Mouse (Mus musculus): ENCODE data around the gene Abr.
A peak's percentile ranks its signal among the peaks of the same experiment; 100 is the strongest.

Gene Abr

DNA sequence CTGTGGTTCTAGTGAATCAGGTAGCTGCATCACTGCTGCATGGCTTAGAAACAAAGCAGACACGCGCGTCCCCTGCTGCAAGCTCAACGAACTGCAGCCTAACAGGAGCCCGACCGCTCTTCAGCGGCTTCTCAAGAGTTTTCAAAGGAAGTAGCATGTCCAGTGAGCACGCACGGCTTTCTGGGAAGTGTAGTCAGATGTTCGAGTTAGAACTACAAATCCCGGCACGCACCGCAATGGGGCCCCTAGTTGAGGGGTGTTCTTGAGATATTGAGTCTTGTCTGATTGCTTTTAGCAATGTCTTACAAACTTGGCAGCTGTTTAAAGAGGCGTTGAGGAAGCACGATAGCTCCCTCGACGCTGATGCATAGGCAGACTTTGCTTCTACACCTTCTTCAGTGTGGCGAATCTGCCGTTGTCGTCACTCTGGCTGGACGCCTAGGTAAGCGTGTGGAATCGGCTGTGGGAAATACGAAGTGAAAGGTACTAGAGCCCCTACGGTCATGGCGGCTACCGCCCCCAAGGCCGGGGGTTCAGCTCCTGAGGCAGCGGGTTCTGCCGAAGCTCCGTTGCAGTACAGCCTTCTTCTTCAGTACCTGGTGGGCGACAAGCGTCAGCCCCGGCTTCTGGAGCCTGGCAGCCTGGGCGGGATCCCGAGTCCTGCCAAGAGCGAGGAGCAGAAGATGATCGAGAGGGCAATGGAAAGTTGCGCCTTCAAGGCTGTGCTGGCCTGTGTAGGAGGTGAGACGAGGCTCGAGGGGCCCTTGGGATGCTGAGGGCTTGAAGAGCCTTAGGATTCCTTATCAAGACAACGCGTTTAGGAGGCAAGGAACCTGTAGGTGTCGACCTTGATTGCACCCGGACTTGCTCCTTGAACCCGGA lies 215.2 kb downstream of the Abr start, which contains the start of gene Timm22:
Gene Timm22 (plus strand): TSS at position 251 of the 882 bp plus-strand sequence.
- peak; percentile 97 for DNase-seq (ENCODE audit: low spot score)

DNA sequence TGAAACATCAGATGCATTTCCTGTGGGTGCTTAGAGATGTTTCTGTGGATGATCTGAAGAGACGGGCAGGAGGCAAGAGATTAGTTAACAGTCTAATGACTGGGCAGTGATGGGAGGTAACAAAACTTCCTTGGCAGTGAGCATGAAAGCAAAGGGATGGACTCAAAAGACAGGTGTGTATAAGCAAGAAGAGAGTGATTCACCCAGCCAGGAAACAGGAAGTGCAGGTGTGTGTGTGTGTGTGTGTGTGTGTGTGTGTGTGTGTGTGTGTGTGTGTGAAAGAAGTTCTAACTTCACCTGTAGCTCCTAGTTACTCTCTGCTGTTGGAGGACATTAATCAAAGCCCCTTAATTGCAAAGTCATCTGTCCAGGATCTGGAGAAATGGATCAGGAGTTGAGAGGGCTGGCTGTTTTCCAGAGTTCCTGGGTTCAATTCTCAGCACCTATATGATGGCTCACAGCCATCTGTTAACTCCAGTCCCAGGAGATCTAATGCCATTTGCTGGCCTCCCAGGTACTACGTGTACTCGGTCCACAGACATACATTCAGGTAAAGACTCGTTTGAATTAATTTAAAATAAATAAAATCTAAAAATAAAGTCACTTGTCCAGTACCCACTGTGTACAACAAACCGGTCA lies 216.4 kb downstream of the Abr start:
- no peak for DNase-seq (ENCODE audit: low spot score)

- no peak for DNase-seq (ENCODE audit: low spot score)
Measured at GRCm38 (mm10) chr11:76405113-76405512, 217.0 kb downstream of the Abr start.

DNA sequence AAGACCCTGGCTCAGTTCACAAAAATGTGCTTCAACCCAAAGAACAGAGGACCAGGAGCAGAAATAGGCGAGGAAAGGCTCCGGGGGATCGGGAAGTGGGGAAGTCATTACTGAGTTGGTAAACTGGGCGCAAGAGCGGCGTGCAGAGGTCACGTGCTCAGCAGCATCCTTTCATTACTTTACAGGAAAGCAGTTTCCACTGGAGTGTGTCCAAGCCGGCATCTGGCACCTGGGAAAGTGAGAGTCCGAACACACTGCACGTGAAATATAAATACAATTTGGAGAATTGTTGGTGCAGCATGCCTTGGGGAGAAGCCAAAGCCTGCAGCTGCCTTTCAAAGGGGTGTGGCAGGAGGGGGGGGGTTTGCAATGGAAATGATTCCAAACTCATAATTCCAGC lies 220.7 kb downstream of the Abr start:
- no peak for DNase-seq (ENCODE audit: low spot score)

GRCm38 (mm10) chr11:76399587-76400330 lies 222.4 kb downstream of the Abr start:
- no peak for DNase-seq (ENCODE audit: low spot score)

DNA sequence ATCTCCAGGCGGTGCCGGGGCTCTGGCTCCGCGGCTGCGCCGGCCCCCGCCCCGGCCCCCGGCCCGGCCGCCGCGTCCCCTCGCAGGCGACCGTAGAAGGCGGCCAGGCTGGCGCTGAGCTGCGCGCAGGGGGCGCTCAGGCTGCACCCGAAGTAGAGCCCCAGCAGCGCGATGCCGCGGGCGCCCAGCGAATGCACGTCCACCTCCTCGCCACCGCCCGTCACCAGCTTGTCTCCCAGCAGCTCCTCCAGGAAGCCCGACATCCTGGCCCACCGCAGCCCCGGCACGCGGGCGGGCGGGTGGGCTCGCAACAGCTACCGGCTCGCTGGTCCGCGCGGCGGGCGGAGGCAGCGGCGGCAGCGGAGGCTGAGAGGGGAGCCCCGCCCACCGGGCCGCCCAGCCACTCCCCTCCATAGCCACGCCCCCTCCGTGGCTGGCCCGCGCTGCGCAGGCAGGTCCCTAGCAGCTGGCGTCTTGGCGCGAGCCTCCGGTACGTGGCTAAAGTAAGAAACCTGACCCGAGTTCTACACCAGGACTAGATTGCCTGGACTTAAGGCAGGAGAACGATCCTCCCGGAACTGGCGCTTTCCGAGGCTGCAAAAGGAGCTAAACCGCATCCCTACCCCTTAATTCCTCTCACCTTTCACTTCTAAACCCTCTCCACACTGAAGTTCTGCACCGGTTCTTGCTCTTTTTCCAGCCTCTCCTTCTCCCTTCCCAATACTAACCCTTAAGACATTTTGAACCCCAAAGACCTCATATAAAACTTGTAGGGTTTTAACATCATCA lies 223.1 kb downstream of the Abr start, which contains the start of gene Nxn:
Gene Nxn (minus strand): TSS at position 343 of the 789 bp plus-strand sequence.
- DNase-seq (ENCODE audit: low spot score), result peak; percentile 91

GRCm38 (mm10) chr11:76398312-76398797 lies 223.8 kb downstream of the Abr start:
- DNase-seq (ENCODE audit: low spot score), result no peak

- DNase-seq (ENCODE audit: low spot score), result peak; percentile 51
Measured at GRCm38 (mm10) chr11:76397650-76398311, 224.3 kb downstream of the Abr start.

DNA sequence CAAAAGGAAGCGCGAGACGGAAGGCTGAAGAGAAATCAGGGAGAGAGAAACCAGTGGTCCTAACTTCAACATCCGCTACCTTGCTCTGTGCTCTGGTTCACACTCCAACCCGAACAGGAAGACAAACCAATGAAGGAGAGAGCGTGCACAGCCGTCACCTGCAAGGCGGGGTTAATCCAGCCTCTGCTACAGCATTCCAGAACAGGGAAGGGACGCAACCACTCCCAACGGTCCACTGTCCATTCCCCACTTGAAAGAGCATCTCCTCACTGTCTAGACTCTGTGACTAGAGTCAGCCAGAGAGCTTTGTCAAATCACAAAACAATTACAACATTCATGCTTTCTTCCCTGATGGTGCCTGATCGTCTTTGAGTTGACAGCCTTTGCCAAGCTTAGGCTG lies 229.1 kb downstream of the Abr start:
- DNase-seq (ENCODE audit: low spot score), result no peak

- DNase-seq (ENCODE audit: low spot score), result no peak
Measured at GRCm38 (mm10) chr11:76392532-76392931, 229.6 kb downstream of the Abr start.

DNA sequence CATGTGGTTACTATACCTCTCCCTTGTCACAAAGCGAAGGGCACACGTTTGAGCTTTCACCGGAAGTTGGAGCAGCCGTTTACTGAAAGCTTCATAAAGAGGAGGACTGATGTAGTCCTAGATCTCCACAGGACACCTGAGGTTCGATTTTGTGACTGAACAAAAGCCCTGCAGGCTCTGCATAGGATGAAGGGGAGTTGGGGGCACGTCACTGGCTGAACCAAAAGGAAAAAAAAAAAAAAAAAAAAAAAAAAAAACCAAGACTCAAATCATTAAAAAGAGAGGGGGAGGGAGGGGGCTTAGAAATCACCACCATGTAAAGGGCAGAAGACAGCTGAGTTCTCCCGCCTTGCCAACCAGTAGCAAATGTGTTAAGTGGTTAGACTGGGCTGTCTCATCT lies 233.4 kb downstream of the Abr start:
- no peak for DNase-seq (ENCODE audit: low spot score)

GRCm38 (mm10) chr11:76387097-76387496 lies 235.0 kb downstream of the Abr start:
- no peak for DNase-seq (ENCODE audit: low spot score)

DNA sequence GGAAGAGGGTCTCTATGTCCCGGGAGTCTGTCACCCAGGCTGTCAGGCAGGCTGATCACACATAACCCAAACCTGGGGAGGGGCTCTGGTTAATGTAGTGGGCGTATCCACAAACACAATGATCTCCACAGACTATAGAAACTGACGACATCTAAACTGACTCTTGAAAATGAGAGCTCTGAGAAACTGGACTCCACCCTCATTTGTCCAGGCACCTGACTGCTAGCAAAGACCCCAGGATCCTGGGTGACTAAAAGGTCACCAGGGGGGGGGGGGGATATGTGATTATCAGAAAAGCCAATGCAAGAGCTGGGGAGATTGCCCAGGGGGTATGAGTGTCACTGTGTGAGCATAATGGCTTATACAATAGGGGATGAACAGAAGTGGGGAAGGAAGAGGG lies 236.4 kb downstream of the Abr start:
- DNase-seq (ENCODE audit: low spot score), result no peak

- DNase-seq (ENCODE audit: low spot score), result no peak
Measured at GRCm38 (mm10) chr11:76385017-76385416, 237.1 kb downstream of the Abr start.

DNA sequence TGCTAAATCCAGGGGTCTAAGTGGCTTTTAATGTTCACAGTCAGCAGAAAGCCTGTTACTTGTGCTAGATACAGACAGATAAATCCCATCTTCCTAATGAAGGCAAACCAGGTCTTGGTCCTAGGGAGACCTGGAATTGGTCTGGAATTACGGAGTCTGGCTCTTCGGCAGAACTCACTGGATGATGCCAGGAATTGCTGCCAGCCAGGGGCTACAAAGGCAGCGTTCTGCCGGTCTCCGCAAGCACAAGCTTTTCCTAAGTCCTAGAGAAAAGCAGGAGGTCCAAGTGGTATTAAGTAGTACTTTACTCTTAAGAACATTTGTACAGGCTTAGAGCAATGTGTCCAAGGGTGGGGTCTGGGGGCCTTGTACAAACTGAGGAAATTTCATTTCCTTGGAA lies 237.8 kb downstream of the Abr start:
- no peak for DNase-seq (ENCODE audit: low spot score)

DNA sequence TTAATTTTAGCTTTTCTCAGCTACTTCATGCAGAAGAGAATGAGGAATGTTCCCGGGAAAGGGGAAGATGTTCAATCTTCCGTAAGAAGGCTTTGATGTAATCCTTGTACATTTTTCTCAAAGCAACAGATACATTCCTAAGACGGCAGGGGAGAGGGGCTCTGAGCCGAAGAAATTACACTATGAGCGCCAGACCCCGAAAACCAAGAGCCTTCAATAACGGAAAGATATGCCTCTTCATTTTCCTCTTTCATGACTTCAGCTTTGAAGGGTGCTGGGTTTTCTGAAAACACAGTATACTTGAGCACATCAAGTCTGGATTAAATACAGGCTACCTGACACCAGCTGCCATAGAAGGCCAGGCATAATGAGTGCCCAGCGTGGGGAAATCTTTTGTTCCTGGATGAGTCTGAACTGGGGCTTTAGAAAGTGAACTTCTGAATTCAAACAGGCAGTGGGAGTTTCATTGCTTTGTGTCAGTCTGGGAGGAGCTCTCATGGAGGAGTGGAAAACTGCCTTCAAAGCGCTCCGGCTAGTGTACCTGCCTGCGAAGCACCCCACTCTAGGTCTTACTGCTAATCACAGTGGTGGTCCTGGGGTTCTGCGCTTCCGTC lies 239.3 kb downstream of the Abr start:
- DNase-seq (ENCODE audit: low spot score), result no peak

DNA sequence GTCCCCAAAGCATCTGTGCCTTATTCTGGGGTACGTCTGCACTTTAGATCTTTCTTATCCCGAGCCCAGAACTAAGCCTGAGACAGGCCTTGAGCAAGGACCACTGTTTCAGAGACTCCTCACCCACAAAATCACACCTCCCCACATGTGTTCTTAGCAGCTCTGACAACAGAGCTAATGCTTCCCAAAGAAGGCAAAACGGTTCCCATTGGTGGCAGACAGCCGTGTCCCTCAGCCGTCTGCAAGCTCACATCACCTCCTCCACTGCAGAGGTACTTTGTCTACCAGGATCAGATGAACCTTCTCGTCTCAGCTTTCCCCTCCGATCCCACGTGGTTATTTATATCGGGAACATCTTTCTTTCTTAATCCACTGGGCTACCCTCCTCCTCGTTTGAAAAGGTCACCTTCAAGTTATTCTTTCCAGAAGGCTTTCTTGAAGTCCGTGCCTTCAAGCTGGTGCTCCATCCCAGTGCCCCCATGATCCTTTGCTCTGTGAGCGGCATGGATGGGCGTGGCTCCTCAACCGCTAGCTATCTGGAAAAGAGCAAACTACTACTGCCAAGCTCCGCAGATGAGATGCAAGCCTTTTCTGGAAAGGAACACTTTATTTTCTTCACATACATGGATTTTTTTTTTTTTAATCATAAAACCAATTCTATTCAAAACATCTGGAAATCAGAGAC lies 240.8 kb downstream of the Abr start:
- DNase-seq (ENCODE audit: low spot score), result no peak

GRCm38 (mm10) chr11:76379921-76380544 lies 242.1 kb downstream of the Abr start:
- peak; percentile 59 for DNase-seq (ENCODE audit: low spot score)

- no peak for DNase-seq (ENCODE audit: low spot score)
Measured at GRCm38 (mm10) chr11:76376425-76376824, 245.7 kb downstream of the Abr start.

Measured in yolk sac, embryonic 10.5 days (tissue).